Mouse (Mus musculus): ENCODE data around the gene Lrpprc. TPM values are rescaled to one million over a fixed set of nuclear protein-coding genes. Genes with fewer than 3 reads are reported as not detected.

Lrpprc gene
- total RNA-seq, 2 experiments from 2014 or later = 73.2 to 82.1 TPM

DNA sequence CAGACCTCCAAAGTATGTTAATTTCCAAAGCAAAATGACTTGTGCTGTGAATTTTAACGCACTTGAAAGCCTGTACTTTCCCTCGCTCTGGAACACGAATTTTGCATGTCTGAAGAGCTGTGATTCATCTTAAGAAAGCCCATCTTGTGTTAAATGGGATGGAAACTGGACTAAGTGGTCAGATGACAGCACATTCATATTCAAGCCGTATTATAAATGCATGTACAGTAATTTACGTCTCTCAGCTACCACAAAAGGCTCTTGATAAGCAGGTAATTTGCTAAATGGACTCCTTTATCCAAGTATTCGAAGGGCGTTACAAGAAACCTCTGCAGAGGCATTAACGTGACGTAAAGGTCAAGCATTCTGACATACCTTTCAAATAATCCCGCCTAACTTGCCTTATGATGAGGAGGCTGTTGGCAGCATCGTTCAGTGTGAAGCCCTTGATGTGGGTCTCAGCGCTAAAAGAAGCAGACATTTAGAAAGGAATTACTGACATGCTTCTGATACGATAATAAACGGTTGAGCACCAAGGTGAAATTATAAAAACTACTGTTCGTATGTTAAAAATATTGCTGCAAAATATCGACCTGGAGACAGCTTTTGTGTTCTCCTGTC is 74.2 kb downstream of the Lrpprc start:
- no peak for DNase-seq

GRCm38 (mm10) chr17:84714930-84715329 is 75.7 kb downstream of the Lrpprc start:
- DNase-seq = no peak

- no peak for DNase-seq
Observed at GRCm38 (mm10) chr17:84713563-84714164, 76.9 kb downstream of the Lrpprc start.

- no peak for DNase-seq
Observed at GRCm38 (mm10) chr17:84709403-84709851, 81.2 kb downstream of the Lrpprc start.

DNA sequence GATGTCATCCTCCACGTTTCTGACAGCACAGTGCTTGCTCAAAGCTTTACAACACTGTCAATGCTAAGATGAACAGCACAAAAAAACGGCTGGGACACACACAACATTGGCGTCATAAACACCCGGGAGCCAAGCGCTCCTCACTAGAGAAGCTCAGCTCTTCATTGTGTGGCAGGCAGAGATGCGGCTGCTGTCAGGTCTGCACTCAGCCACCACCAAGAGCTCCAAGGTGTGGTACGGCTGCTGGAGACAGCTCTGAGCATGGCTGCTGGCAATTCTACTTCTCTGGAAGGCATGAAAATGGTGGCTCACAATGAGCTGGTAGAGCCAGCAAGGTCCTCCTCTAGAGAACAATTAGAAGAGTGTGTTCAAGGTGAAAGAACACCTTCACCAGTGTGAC is 81.8 kb downstream of the Lrpprc start:
- DNase-seq = no peak

DNA sequence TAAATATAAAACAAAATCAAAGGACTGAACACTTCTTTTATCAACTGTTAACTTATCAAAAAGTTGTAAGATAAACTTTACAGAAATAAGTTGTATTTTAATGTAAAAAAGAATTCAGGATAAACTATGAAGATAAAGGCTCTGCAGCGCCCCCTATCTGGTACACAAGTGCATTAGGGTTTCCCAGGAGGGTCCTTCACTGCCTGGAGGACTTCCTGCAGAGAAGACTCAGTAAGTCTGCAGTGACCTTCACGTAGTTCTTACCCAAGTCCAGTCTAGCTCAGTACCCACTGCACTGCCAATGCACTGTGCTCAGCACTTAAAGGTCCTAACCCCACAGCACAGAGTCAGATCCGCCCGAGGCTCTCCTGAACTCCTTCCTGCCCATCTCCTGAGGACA is 83.2 kb downstream of the Lrpprc start:
- peak in 1 of 2 experiments; percentile 20 for DNase-seq

DNA sequence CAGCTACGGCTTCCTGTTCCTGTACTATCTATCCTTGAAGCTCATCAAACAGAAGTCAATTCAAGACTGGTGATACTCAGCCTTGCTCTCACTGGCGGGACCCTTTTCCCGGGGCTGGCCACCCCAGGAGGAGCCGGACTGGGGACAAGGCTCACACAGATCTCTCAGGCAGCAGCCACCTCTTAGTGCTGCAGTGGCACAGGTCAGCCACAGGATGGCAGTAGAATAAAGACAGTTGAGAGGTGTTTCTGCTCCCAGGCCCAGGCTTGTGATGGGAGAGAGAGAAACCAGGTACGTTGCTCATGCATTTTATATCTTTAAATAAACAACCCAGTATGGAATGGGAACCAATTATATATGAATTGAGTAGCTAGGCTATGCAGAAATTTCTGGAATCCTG is 91.9 kb downstream of the Lrpprc start:
- peak; percentile 44 to 58 for DNase-seq

DNA sequence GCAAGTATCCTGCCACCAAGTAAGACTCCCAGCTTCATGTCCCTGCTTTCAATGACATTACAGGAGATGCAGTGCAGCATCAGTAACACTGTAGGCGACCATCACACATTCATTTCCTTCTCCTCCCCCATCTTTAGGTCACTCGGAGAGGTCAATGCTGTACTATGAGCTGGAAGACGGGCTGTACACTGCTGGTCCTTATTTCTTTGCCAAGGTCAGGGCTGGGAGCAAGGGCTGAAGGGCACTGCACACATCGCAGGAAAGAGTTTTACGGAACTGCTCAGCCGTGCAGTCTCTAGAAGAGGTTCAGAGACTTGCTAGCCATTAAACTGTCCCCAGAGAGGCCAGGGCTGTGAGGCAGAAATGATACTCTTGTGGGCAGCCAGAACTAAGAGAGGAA is 94.1 kb downstream of the Lrpprc start:
- no peak for DNase-seq

DNA sequence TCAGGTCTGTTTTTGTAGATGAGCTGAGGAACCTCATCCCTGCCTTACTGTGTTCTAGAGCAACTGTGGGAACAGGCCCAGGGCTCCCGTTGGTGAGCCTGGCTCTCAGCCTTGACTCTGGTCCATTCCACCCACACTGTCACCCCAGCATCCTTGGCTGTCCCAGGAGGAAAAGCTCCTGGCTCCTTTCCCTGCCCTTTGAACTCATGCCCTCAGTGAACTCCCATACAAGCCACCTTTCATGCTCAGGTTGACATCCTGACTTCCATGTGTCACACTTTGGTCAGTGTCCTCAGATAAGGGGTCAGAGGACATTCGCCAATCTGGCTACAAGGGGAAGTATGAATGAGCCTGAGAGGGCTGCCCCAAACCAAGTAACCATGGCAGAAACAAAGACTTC is 96.8 kb downstream of the Lrpprc start:
- DNase-seq = peak in 1 of 2 experiments; percentile 16

GRCm38 (mm10) chr17:84690111-84690510 is 100.5 kb downstream of the Lrpprc start:
- no peak for DNase-seq

DNA sequence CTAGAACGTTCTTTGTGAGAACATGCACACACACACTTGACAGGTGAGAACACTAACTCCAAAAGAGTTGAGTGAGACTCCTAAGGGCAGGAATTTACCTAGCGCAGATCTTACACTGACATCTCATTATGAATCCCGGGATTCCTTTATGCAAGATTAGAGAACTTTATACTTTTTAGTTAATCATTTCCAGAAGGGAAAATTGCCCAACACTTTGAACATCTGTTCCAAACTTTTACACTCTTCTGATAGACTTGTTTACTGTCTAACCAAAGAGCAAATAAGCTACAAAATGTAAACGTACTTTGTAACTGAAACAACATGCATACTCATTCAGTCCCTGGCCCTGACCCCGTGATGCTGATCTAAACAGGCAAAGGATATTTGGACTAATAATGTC is 101.3 kb downstream of the Lrpprc start:
- DNase-seq = peak in 1 of 2 experiments; percentile 18

DNA sequence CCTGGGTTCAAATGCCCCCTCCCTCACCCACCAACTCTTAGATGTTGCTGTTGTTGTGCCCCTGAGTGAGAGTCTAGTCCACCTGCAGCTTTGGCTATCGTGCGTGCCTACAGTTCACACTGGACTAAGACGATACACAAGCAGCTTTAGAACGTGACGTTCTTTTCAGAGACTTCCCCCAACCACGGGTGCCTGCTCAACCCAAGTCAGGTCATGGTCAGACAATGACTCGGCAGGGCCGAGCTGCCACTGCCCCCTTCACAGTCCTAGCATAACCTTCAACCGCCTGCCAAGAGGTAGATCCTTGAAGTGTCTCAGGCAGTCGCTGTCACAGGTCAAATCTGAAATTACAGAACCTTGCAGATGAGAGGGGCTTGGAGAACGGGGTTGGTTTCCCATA is 101.8 kb downstream of the Lrpprc start:
- DNase-seq = peak; percentile 69 to 83

GRCm38 (mm10) chr17:84687994-84688393 is 102.6 kb downstream of the Lrpprc start:
- no peak for DNase-seq

DNA sequence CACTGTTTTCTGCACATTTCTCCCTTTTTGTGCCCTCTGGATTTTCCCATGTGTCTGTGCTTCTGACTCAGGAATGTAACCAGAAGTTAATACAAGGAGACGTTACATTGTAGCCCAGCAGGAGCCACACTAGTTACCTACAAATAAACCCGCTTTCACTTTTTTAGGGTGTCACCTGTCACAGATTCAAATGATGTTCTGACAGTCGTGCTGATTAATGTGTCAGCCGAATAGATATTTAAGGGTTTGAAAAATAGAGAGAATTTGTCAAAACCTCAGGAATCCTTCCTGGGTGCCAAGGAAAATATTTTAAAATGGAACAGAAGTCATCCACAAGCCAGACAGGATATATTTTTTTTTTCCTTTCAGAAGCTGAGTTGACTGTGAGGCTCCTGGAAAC is 105.3 kb downstream of the Lrpprc start:
- no peak for DNase-seq

- no peak for DNase-seq
Observed at GRCm38 (mm10) chr17:84684284-84684683, 106.3 kb downstream of the Lrpprc start.

GRCm38 (mm10) chr17:84682734-84683717 is 107.6 kb downstream of the Lrpprc start, which contains the start of gene Abcg5:
Abcg5 (minus strand) TSS chr17:84683011.
- no peak for DNase-seq

- no peak for DNase-seq
Observed at GRCm38 (mm10) chr17:84681670-84682069, 108.9 kb downstream of the Lrpprc start.

DNA sequence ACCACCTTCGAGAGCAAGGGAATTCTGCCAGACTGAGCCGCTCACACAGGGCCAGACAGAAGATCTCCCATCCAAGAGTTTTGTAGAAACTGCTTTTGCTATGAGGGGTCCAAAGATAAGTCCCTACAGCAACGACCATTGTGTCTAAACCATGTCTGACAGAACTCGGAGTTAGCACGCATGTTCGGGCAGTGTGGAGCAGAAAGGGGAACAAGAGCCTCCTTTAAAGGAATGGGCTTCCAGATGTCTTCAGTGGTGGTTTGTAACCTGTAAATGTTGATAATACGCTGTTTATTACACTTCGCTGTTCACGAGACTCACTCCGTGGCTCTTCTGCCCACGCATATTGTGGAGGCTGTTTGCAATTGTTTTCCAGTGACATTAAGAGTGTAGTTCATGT is 113.0 kb downstream of the Lrpprc start:
- no peak for DNase-seq

- DNase-seq = peak; percentile 22 to 31
Observed at GRCm38 (mm10) chr17:84675951-84676366, 114.6 kb downstream of the Lrpprc start, which contains the start of gene Abcg8. Abcg8 (plus strand) TSS chr17:84676302.

GRCm38 (mm10) chr17:84675204-84675603 is 115.4 kb downstream of the Lrpprc start:
- no peak for DNase-seq

GRCm38 (mm10) chr17:84674048-84674447 is 116.5 kb downstream of the Lrpprc start:
- DNase-seq = no peak
